Mouse (Mus musculus): ENCODE data around the gene Slc19a1. TPM values are rescaled to one million over a fixed set of nuclear protein-coding genes. Genes with fewer than 3 reads are reported as not detected.

Gene Slc19a1
- total RNA-seq, 1 experiment, result 32.4 TPM

GRCm38 (mm10) chr10:77062393-77063010 is 30.5 kb downstream of the Slc19a1 start:
- H3K27ac ChIP-seq (ENCODE audit: insufficient read depth, low read depth, low read length, poor library complexity, severe bottlenecking), result no peak overlapping the region
- 0 out of 4 replicates have a peak, but pooled peaks cover 0 to 3% of the 10 kb centered on the region in 2 experiments for H3K4me1 ChIP-seq (ENCODE audit: control insufficient read depth in 2 of 2, insufficient read depth in 2 of 2, low read length in 2 of 2, poor library complexity in 1 of 2)
- no peak overlapping the region for H3K9ac ChIP-seq (ENCODE audit: insufficient read depth, low read depth, low read length, poor library complexity, severe bottlenecking)
- H3K36me3 ChIP-seq (ENCODE audit: control insufficient read depth, insufficient read depth, low read length, poor library complexity, severe bottlenecking), result peaks cover 68% of the 10 kb centered on the region
- no peaks in the 10 kb centered on the region for H3K9me3 ChIP-seq (ENCODE audit: control insufficient read depth, insufficient read depth, low read depth, low read length)
- DNase-seq (ENCODE audit: low read depth, low spot score), result no peak
- no peak overlapping the region for H3K4me3 ChIP-seq (ENCODE audit: insufficient read depth in 1 of 2, low read depth in 1 of 2, low read length in 2 of 2, poor library complexity in 1 of 2, severe bottlenecking in 1 of 2)
- in situ Hi-C loops (cut with MboI; ENCODE audit: low sequenced_read_pairs in 2 of 2, unreplicated experiment in 2 of 2), result no loop called here
- TF ChIP-seq MAFK (IDR thresholded peaks at IDR 0.05; ENCODE audit: insufficient read depth, low read depth, low read length) (no peak), ZNF384 (IDR thresholded peaks at IDR 0.05; ENCODE audit: low read depth, low read length) (no peak), CHD2 (IDR thresholded peaks at IDR 0.05; ENCODE audit: low read depth, low read length) (no peak), HCFC1 (IDR thresholded peaks at IDR 0.05; ENCODE audit: borderline replicate concordance, insufficient read depth, low read length) (no peak), ZC3H11A (IDR thresholded peaks at IDR 0.05; ENCODE audit: borderline replicate concordance, low read depth, low read length) (no peak)

GRCm38 (mm10) chr10:77064239-77064638 is 32.2 kb downstream of the Slc19a1 start:
- Histone ChIP-seq H3K4me3 (ENCODE audit: insufficient read depth in 1 of 2, low read depth in 1 of 2, low read length in 2 of 2, poor library complexity in 1 of 2, severe bottlenecking in 1 of 2) (no peak overlapping the region), H3K27ac (ENCODE audit: insufficient read depth, low read depth, low read length, poor library complexity, severe bottlenecking) (no peak overlapping the region), H3K9me3 (ENCODE audit: control insufficient read depth, insufficient read depth, low read depth, low read length) (no peaks in the 10 kb centered on the region), H3K9ac (ENCODE audit: insufficient read depth, low read depth, low read length, poor library complexity, severe bottlenecking) (no peak overlapping the region), H3K4me1 (ENCODE audit: control insufficient read depth in 2 of 2, insufficient read depth in 2 of 2, low read length in 2 of 2, poor library complexity in 1 of 2) (0 out of 4 replicates have a peak, but pooled peaks cover 0 to 3% of the 10 kb centered on the region in 2 experiments), H3K36me3 (ENCODE audit: control insufficient read depth, insufficient read depth, low read length, poor library complexity, severe bottlenecking) (peaks cover 68% of the 10 kb centered on the region)
- no peak for DNase-seq (ENCODE audit: low read depth, low spot score)
- in situ Hi-C loops (cut with MboI; ENCODE audit: low sequenced_read_pairs in 2 of 2, unreplicated experiment in 2 of 2), result no loop called here
- TF ChIP-seq ZNF384 (IDR thresholded peaks at IDR 0.05; ENCODE audit: low read depth, low read length), result no peak
- TF ChIP-seq MAFK (IDR thresholded peaks at IDR 0.05; ENCODE audit: insufficient read depth, low read depth, low read length), result no peak
- no peak for TF ChIP-seq CHD2 (IDR thresholded peaks at IDR 0.05; ENCODE audit: low read depth, low read length)
- no peak for TF ChIP-seq ZC3H11A (IDR thresholded peaks at IDR 0.05; ENCODE audit: borderline replicate concordance, low read depth, low read length)
- TF ChIP-seq HCFC1 (IDR thresholded peaks at IDR 0.05; ENCODE audit: borderline replicate concordance, insufficient read depth, low read length), result no peak

DNA sequence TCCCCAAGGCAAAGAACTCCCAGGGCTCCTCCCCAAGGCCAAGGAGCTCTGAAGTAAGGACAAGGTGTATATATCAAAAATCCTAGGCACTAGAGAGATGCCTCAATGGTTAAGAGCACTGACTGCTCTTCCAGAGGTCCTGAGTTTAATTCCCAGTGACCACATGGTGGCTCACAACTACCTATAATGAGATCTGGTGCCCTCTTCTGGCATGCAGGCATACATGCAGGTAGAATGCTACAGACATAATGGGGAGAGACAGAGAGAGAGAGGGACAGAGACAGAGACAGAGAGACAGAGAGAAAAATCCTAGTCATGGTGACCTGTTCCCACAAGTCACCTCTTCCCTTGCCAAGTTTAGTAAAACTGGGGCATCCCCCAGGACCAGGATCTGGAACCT is 32.6 kb downstream of the Slc19a1 start:
- Histone ChIP-seq H3K4me3 (ENCODE audit: insufficient read depth in 1 of 2, low read depth in 1 of 2, low read length in 2 of 2, poor library complexity in 1 of 2, severe bottlenecking in 1 of 2) (no peak overlapping the region), H3K36me3 (ENCODE audit: control insufficient read depth, insufficient read depth, low read length, poor library complexity, severe bottlenecking) (peaks cover 68% of the 10 kb centered on the region), H3K27ac (ENCODE audit: insufficient read depth, low read depth, low read length, poor library complexity, severe bottlenecking) (no peak overlapping the region), H3K4me1 (ENCODE audit: control insufficient read depth in 2 of 2, insufficient read depth in 2 of 2, low read length in 2 of 2, poor library complexity in 1 of 2) (peaks cover 1 to 3% of the 10 kb centered on the region in 2 experiments; a peak in 1 of 4 replicates), H3K9me3 (ENCODE audit: control insufficient read depth, insufficient read depth, low read depth, low read length) (no peaks in the 10 kb centered on the region), H3K9ac (ENCODE audit: insufficient read depth, low read depth, low read length, poor library complexity, severe bottlenecking) (no peak overlapping the region)
- in situ Hi-C loops (cut with MboI; ENCODE audit: low sequenced_read_pairs in 2 of 2, unreplicated experiment in 2 of 2), result no loop called here
- no peak for DNase-seq (ENCODE audit: low read depth, low spot score)
- TF ChIP-seq CHD2 (IDR thresholded peaks at IDR 0.05; ENCODE audit: low read depth, low read length) (no peak), ZC3H11A (IDR thresholded peaks at IDR 0.05; ENCODE audit: borderline replicate concordance, low read depth, low read length) (peak; percentile 18; the same call in 1 of the 2 replicates)

DNA sequence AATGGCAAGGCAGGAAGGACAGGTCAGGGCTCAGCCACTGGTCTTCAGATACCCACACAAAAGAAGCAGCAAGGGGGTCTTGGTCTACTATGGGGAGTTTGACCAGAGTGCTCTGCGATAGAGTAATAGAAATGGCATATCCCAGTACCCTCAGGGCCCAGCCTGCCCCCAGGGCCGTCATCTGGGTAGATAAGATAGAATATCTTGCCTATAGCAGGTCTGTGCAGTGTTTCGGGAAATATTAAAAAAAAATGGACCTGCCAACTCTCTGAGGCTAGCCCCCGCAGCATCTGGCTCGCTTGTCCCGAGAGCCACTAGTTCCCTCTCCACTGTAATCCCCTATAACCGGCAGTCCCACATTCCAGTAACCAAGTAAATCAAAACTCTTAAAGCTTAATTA is 36.4 kb downstream of the Slc19a1 start:
- Histone ChIP-seq H3K9ac (ENCODE audit: insufficient read depth, low read depth, low read length, poor library complexity, severe bottlenecking) (no peak overlapping the region), H3K27ac (ENCODE audit: insufficient read depth, low read depth, low read length, poor library complexity, severe bottlenecking) (no peak overlapping the region), H3K36me3 (ENCODE audit: control insufficient read depth, insufficient read depth, low read length, poor library complexity, severe bottlenecking) (peaks cover 83% of the 10 kb centered on the region), H3K4me1 (ENCODE audit: control insufficient read depth in 2 of 2, insufficient read depth in 2 of 2, low read length in 2 of 2, poor library complexity in 1 of 2) (peaks cover 0 to 2% of the 10 kb centered on the region in 2 experiments; a peak in 1 of 4 replicates), H3K4me3 (ENCODE audit: insufficient read depth in 1 of 2, low read depth in 1 of 2, low read length in 2 of 2, poor library complexity in 1 of 2, severe bottlenecking in 1 of 2) (no peak overlapping the region), H3K9me3 (ENCODE audit: control insufficient read depth, insufficient read depth, low read depth, low read length) (no peaks in the 10 kb centered on the region)
- DNase-seq (ENCODE audit: low read depth, low spot score), result no peak
- no peak for TF ChIP-seq ZNF384 (IDR thresholded peaks at IDR 0.05; ENCODE audit: low read depth, low read length)
- no peak for TF ChIP-seq ZC3H11A (IDR thresholded peaks at IDR 0.05; ENCODE audit: borderline replicate concordance, low read depth, low read length)
- no peak for TF ChIP-seq CHD2 (IDR thresholded peaks at IDR 0.05; ENCODE audit: low read depth, low read length)
- TF ChIP-seq HCFC1 (IDR thresholded peaks at IDR 0.05; ENCODE audit: borderline replicate concordance, insufficient read depth, low read length), result no peak
- no peak for TF ChIP-seq MAFK (IDR thresholded peaks at IDR 0.05; ENCODE audit: insufficient read depth, low read depth, low read length)
- in situ Hi-C loops (cut with MboI; ENCODE audit: low sequenced_read_pairs in 2 of 2, unreplicated experiment in 2 of 2), result no loop called here
